Mouse (Mus musculus): Measurements from ENCODE around the gene Sult2a5. TPM values are rescaled to one million over a fixed set of nuclear protein-coding genes. Genes with fewer than 3 reads are reported as not detected.

Gene Sult2a5
- polyA plus RNA-seq (2014; fragmentation: Nextera tagmentation; extraction: Ambion mirVana), result not detected in 2 replicates

GRCm38 (mm10) chr7:13623667-13624066, at the start of gene Sult2a5:
TSS of gene Sult2a5 (plus strand) at chr7:13623967.
- H3K4me3 ChIP-seq (replicated peaks; ENCODE audit: low read length), result no peak within 1 kb of the TSS
- ATAC-seq (ENCODE audit: low FRiP score), result no peak
- H3K27me3 ChIP-seq (ENCODE audit: control insufficient read depth, insufficient read depth, low read length), result no peaks in the 10 kb centered on the region
- H3K36me3 ChIP-seq (replicated peaks; ENCODE audit: control insufficient read depth, insufficient read depth), result no peaks in the 10 kb centered on the region
- H3K9me3 ChIP-seq (ENCODE audit: control insufficient read depth, low read length), result 0 out of 2 replicates have a peak, but pooled peaks cover 10% of the 10 kb centered on the region
- H3K4me1 ChIP-seq (replicated peaks; ENCODE audit: control insufficient read depth, insufficient read depth, low read length), result no peaks in the 10 kb centered on the region
- H3K9ac ChIP-seq, result no peak within 1 kb of the TSS
- no peak within 1 kb of the TSS for H3K27ac ChIP-seq
- DNase-seq (ENCODE audit: low spot score), result no peak
- no peak within 1 kb of the TSS for H3K4me2 ChIP-seq (replicated peaks)

Other genes starting within 250 kb of the Sult2a5 start
- gene Cabp5, start 225.8 kb upstream of the Sult2a5 start, polyA plus RNA-seq (2014; fragmentation: Nextera tagmentation; extraction: Ambion mirVana), result not detected in 2 replicates
- not detected in 2 replicates for gene Bsph1, start 173.1 kb upstream of the Sult2a5 start, polyA plus RNA-seq (2014; fragmentation: Nextera tagmentation; extraction: Ambion mirVana)
- not detected in 2 replicates for gene Bsph2, start 52.9 kb upstream of the Sult2a5 start, polyA plus RNA-seq (2014; fragmentation: Nextera tagmentation; extraction: Ambion mirVana)
- not detected in 2 replicates for gene Sult2a2, start 109.5 kb downstream of the Sult2a5 start, polyA plus RNA-seq (2014; fragmentation: Nextera tagmentation; extraction: Ambion mirVana)
- gene Sult2a1, start 213.4 kb downstream of the Sult2a5 start, polyA plus RNA-seq (2014; fragmentation: Nextera tagmentation; extraction: Ambion mirVana), result not detected in 2 replicates

All from hindbrain, embryonic 14.5 days (tissue).